Mouse (Mus musculus) heart, postnatal 4 days (tissue): ENCODE results near the gene Abcc9. TPM values are rescaled to one million over a fixed set of nuclear protein-coding genes. Genes with fewer than 3 reads are reported as not detected.

ENCODE experiments used
- DNase-seq: peaks from one replicate; pipeline ENCODE4 v3.0.0; 2021
- total RNA-seq, 2 experiments: library from RNA; stranded (reverse); gene quantifications; 2 replicates each; pipeline ENCODE4 v1.2.3; 2021

Gene Abcc9
- total RNA-seq, 2 experiments from 2014 or later, result 180 to 189 TPM

- DNase-seq, result no peak
Measured at GRCm38 (mm10) chr6:142543648-142544047, 158.5 kb downstream of the Abcc9 start.

- no peak for DNase-seq
Measured at GRCm38 (mm10) chr6:142542800-142543175, 159.3 kb downstream of the Abcc9 start.

GRCm38 (mm10) chr6:142542082-142542799, 159.9 kb downstream of the Abcc9 start:
- DNase-seq, result no peak

- no peak for DNase-seq
Measured at GRCm38 (mm10) chr6:142540561-142541160, 161.5 kb downstream of the Abcc9 start.

GRCm38 (mm10) chr6:142540131-142540530, 162.0 kb downstream of the Abcc9 start:
- no peak for DNase-seq

- peak; percentile 67 for DNase-seq
Measured at GRCm38 (mm10) chr6:142538503-142538902, 163.6 kb downstream of the Abcc9 start.

Other genes with a start within 250 kb of the Abcc9 start
- gene Gys2, start 229.2 kb downstream of the Abcc9 start, total RNA-seq, result not detected
- gene Ldhb, start 194.4 kb downstream of the Abcc9 start, total RNA-seq, result 1,000 to 10,000 TPM; 1,364 to 1,397 TPM
- gene Kcnj8, start 130.7 kb downstream of the Abcc9 start, total RNA-seq, result 10 to 100 TPM; 20.7 to 21.7 TPM
- gene Cmas, start 54.4 kb upstream of the Abcc9 start, total RNA-seq, result 10 to 100 TPM; 43.4 to 48.5 TPM
- not detected for gene Sult6b2, start 102.2 kb upstream of the Abcc9 start, total RNA-seq